Mouse (Mus musculus): ENCODE measurements around the gene Helz2.

The Helz2 gene

GRCm38 (mm10) chr2:181238091-181238610 is 3.7 kb downstream of the Helz2 start:
- peak; percentile 94 for DNase-seq

GRCm38 (mm10) chr2:181237251-181238014 is 4.4 kb downstream of the Helz2 start:
- peak; percentile 87 for DNase-seq

GRCm38 (mm10) chr2:181235681-181236566 is 5.9 kb downstream of the Helz2 start:
- peak; percentile 89 for DNase-seq

GRCm38 (mm10) chr2:181234680-181235079 is 7.1 kb downstream of the Helz2 start:
- DNase-seq, result peak; percentile 92

GRCm38 (mm10) chr2:181233443-181233842 is 8.4 kb downstream of the Helz2 start:
- peak; percentile 90 for DNase-seq

GRCm38 (mm10) chr2:181231171-181231570 is 10.7 kb downstream of the Helz2 start:
- peak; percentile 87 for DNase-seq

GRCm38 (mm10) chr2:181228335-181228734 is 13.5 kb downstream of the Helz2 start:
- DNase-seq, result peak; percentile 95

GRCm38 (mm10) chr2:181227122-181227521 is 14.7 kb downstream of the Helz2 start:
- no peak for DNase-seq

- no peak for DNase-seq
Observed at GRCm38 (mm10) chr2:181224994-181225393, 16.8 kb downstream of the Helz2 start.

- no peak for DNase-seq
Observed at GRCm38 (mm10) chr2:181220361-181220760, 21.5 kb downstream of the Helz2 start.

GRCm38 (mm10) chr2:181219538-181220216 is 22.1 kb downstream of the Helz2 start, which contains the start of gene Fndc11:
Gene Fndc11, plus strand, starts transcription at chr2:181220013.
- peak; percentile 99 for DNase-seq

GRCm38 (mm10) chr2:181218881-181219485 is 22.8 kb downstream of the Helz2 start:
- peak; percentile 92 for DNase-seq

- DNase-seq, result no peak
Observed at GRCm38 (mm10) chr2:181216037-181216436, 25.8 kb downstream of the Helz2 start.

GRCm38 (mm10) chr2:181213021-181213445 is 28.8 kb downstream of the Helz2 start, which contains the start of gene Srms:
Gene Srms, minus strand, starts transcription at chr2:181213185.
- peak; percentile 94 for DNase-seq

- no peak for DNase-seq
Observed at GRCm38 (mm10) chr2:181212389-181213020, 29.3 kb downstream of the Helz2 start.

GRCm38 (mm10) chr2:181206118-181206517 is 35.7 kb downstream of the Helz2 start:
- no peak for DNase-seq

- DNase-seq, result no peak
Observed at GRCm38 (mm10) chr2:181205678-181206077, 36.1 kb downstream of the Helz2 start.

GRCm38 (mm10) chr2:181202886-181203285 is 38.9 kb downstream of the Helz2 start:
- no peak for DNase-seq

GRCm38 (mm10) chr2:181202422-181202821 is 39.4 kb downstream of the Helz2 start, which contains the start of gene Ptk6:
Gene Ptk6, minus strand, starts transcription at chr2:181202789.
- no peak for DNase-seq

- no peak for DNase-seq
Observed at GRCm38 (mm10) chr2:181201606-181202005, 40.2 kb downstream of the Helz2 start.

- no peak for DNase-seq
Observed at GRCm38 (mm10) chr2:181196628-181197300, 45.1 kb downstream of the Helz2 start.

All from heart, adult 11 months (tissue).